Mouse (Mus musculus): ENCODE measurements around the gene Prkar2a. TPM values are rescaled to one million over a fixed set of nuclear protein-coding genes. Genes with fewer than 3 reads are reported as not detected.
A peak's percentile ranks its signal among the peaks of the same experiment; 100 is the strongest.

Prkar2a gene
- polyA plus RNA-seq, 1 experiment = 21.5 TPM

GRCm38 (mm10) chr9:108798508-108799075 lies 109.5 kb downstream of the Prkar2a start:
- no peak for TF ChIP-seq MYOD1 (IDR thresholded peaks at IDR 0.05; ENCODE audit: control insufficient read depth in 1 of 3, insufficient read length in 2 of 3, low read depth in 2 of 3)
- no peak for TF ChIP-seq CEBPB (IDR thresholded peaks at IDR 0.05; ENCODE audit: insufficient read depth, poor library complexity, severe bottlenecking)
- no peak for TF ChIP-seq TCF3 (IDR thresholded peaks at IDR 0.05; ENCODE audit: insufficient read length, low read depth)
- TF ChIP-seq E2F4 (IDR thresholded peaks at IDR 0.05; ENCODE audit: insufficient read depth) = no peak
- no peak for TF ChIP-seq MAX (IDR thresholded peaks at IDR 0.05; ENCODE audit: low read depth)
- no peak for TF ChIP-seq TCF12 (IDR thresholded peaks at IDR 0.05; ENCODE audit: insufficient read depth, poor library complexity, severe bottlenecking)
- TF ChIP-seq REST (IDR thresholded peaks at IDR 0.05; ENCODE audit: insufficient read depth, insufficient read length) = no peak
- no peak for TF ChIP-seq MYOG (IDR thresholded peaks at IDR 0.05; ENCODE audit: control insufficient read depth in 1 of 3, insufficient read depth in 1 of 3, insufficient read length in 2 of 3, low read depth in 2 of 3)
- no peak for TF ChIP-seq USF1 (IDR thresholded peaks at IDR 0.05; ENCODE audit: low read depth)
- no peak for TF ChIP-seq POLR2A (IDR thresholded peaks at IDR 0.05; ENCODE audit: insufficient read length, low read depth)
- no peak for TF ChIP-seq POLR2AphosphoS2 (IDR thresholded peaks at IDR 0.05; ENCODE audit: insufficient read length, low read depth)
- H3K27me3 ChIP-seq (ENCODE audit: control insufficient read depth, insufficient read depth, insufficient read length) = no peaks in the 10 kb centered on the region

GRCm38 (mm10) chr9:108799564-108799963 lies 110.5 kb downstream of the Prkar2a start:
- Histone ChIP-seq H3ac (ENCODE audit: control insufficient read depth, insufficient read length) (no peak overlapping the region), H3K27me3 (ENCODE audit: control insufficient read depth, insufficient read depth, insufficient read length) (no peaks in the 10 kb centered on the region), H3K79me2 (ENCODE audit: control insufficient read depth, insufficient read depth) (peaks cover 48% of the 10 kb centered on the region), H3K36me3 (ENCODE audit: control insufficient read depth, insufficient read depth) (peaks cover 60% of the 10 kb centered on the region), H3K4me3 (no peak overlapping the region), H3K4me2 (ENCODE audit: low read depth) (no peak overlapping the region)
- TF ChIP-seq POLR2AphosphoS2 (IDR thresholded peaks at IDR 0.05; ENCODE audit: insufficient read length, low read depth) = no peak
- no peak for TF ChIP-seq MYOD1 (IDR thresholded peaks at IDR 0.05; ENCODE audit: control insufficient read depth in 1 of 3, insufficient read length in 2 of 3, low read depth in 2 of 3)
- no peak for TF ChIP-seq MYOG (IDR thresholded peaks at IDR 0.05; ENCODE audit: control insufficient read depth in 1 of 3, insufficient read depth in 1 of 3, insufficient read length in 2 of 3, low read depth in 2 of 3)
- TF ChIP-seq REST (IDR thresholded peaks at IDR 0.05; ENCODE audit: insufficient read depth, insufficient read length) = no peak
- no peak for TF ChIP-seq SRF (IDR thresholded peaks at IDR 0.05; ENCODE audit: control insufficient read depth, insufficient read length, low read depth)
- no peak for TF ChIP-seq CEBPB (IDR thresholded peaks at IDR 0.05; ENCODE audit: insufficient read depth, poor library complexity, severe bottlenecking)
- TF ChIP-seq TCF12 (IDR thresholded peaks at IDR 0.05; ENCODE audit: insufficient read depth, poor library complexity, severe bottlenecking) = no peak
- TF ChIP-seq TCF3 (IDR thresholded peaks at IDR 0.05; ENCODE audit: insufficient read length, low read depth) = no peak
- TF ChIP-seq USF1 (IDR thresholded peaks at IDR 0.05; ENCODE audit: low read depth) = no peak

More at GRCm38 (mm10) chr9:108798508-108799075, 109.5 kb downstream of the Prkar2a start:
- no peak overlapping the region for H3K4me3 ChIP-seq
- peak overlapping the region; percentile 94 for H3K4me2 ChIP-seq (ENCODE audit: low read depth)
- H3K79me2 ChIP-seq (ENCODE audit: control insufficient read depth, insufficient read depth) = peaks cover 57% of the 10 kb centered on the region
- H3K36me3 ChIP-seq (ENCODE audit: control insufficient read depth, insufficient read depth) = peaks cover 56% of the 10 kb centered on the region
- no peak overlapping the region for H3ac ChIP-seq (ENCODE audit: control insufficient read depth, insufficient read length)

Other genes with a start within 250 kb of the Prkar2a start
- 30.4 TPM for gene Ccdc71, start 228.8 kb upstream of the Prkar2a start, polyA plus RNA-seq (2012; fragmentation: generic; extraction: Trizol)
- 3.7 TPM for gene Klhdc8b, start 227.7 kb upstream of the Prkar2a start, polyA plus RNA-seq (2012; fragmentation: generic; extraction: Trizol)
- 61.6 TPM for gene Lamb2, start 209.6 kb upstream of the Prkar2a start, polyA plus RNA-seq (2012; fragmentation: generic; extraction: Trizol)
- 86.6 TPM for gene Usp19, start 198.7 kb upstream of the Prkar2a start, polyA plus RNA-seq (2012; fragmentation: generic; extraction: Trizol)
- 168 TPM for gene Qars, start 181.6 kb upstream of the Prkar2a start, polyA plus RNA-seq (2012; fragmentation: generic; extraction: Trizol)
- 44.0 TPM for gene Qrich1, start 172.5 kb upstream of the Prkar2a start, polyA plus RNA-seq (2012; fragmentation: generic; extraction: Trizol)
- 129 TPM for gene Impdh2, start 129.0 kb upstream of the Prkar2a start, polyA plus RNA-seq (2012; fragmentation: generic; extraction: Trizol)
- 25.8 TPM for gene Ndufaf3, start 121.9 kb upstream of the Prkar2a start, polyA plus RNA-seq (2012; fragmentation: generic; extraction: Trizol)
- gene Dalrd3, start 119.4 kb upstream of the Prkar2a start, polyA plus RNA-seq (2012; fragmentation: generic; extraction: Trizol) = 50.2 TPM
- gene Wdr6, start 110.6 kb upstream of the Prkar2a start, polyA plus RNA-seq (2012; fragmentation: generic; extraction: Trizol) = 21.9 TPM
- gene P4htm, start 91.6 kb upstream of the Prkar2a start, polyA plus RNA-seq (2012; fragmentation: generic; extraction: Trizol) = 0.94 TPM
- 51.1 TPM for gene Arih2, start 39.9 kb upstream of the Prkar2a start, polyA plus RNA-seq (2012; fragmentation: generic; extraction: Trizol)
- 27.7 TPM for gene Slc25a20, start 27.2 kb upstream of the Prkar2a start, polyA plus RNA-seq (2012; fragmentation: generic; extraction: Trizol)
- gene Ip6k2, start 94.5 kb downstream of the Prkar2a start, polyA plus RNA-seq (2012; fragmentation: generic; extraction: Trizol) = 45.5 TPM
- 5.9 TPM for gene Nckipsd, start 119.1 kb downstream of the Prkar2a start, polyA plus RNA-seq (2012; fragmentation: generic; extraction: Trizol)
- 0.65 TPM for gene Celsr3, start 137.0 kb downstream of the Prkar2a start, polyA plus RNA-seq (2012; fragmentation: generic; extraction: Trizol)
- gene Slc26a6, start 164.0 kb downstream of the Prkar2a start, polyA plus RNA-seq (2012; fragmentation: generic; extraction: Trizol) = 18.8 TPM
- not detected for gene Tmem89, start 225.3 kb downstream of the Prkar2a start, polyA plus RNA-seq (2012; fragmentation: generic; extraction: Trizol)
- gene Uqcrc1, start 247.3 kb downstream of the Prkar2a start, polyA plus RNA-seq (2012; fragmentation: generic; extraction: Trizol) = 468 TPM